Mouse (Mus musculus) heart, adult 11 months (tissue): Measurements from ENCODE around the gene 9630041A04Rik.

Experiments used
- DNase-seq: peaks from one replicate; pipeline ENCODE4 v3.0.0; 2022

Gene 9630041A04Rik

DNA sequence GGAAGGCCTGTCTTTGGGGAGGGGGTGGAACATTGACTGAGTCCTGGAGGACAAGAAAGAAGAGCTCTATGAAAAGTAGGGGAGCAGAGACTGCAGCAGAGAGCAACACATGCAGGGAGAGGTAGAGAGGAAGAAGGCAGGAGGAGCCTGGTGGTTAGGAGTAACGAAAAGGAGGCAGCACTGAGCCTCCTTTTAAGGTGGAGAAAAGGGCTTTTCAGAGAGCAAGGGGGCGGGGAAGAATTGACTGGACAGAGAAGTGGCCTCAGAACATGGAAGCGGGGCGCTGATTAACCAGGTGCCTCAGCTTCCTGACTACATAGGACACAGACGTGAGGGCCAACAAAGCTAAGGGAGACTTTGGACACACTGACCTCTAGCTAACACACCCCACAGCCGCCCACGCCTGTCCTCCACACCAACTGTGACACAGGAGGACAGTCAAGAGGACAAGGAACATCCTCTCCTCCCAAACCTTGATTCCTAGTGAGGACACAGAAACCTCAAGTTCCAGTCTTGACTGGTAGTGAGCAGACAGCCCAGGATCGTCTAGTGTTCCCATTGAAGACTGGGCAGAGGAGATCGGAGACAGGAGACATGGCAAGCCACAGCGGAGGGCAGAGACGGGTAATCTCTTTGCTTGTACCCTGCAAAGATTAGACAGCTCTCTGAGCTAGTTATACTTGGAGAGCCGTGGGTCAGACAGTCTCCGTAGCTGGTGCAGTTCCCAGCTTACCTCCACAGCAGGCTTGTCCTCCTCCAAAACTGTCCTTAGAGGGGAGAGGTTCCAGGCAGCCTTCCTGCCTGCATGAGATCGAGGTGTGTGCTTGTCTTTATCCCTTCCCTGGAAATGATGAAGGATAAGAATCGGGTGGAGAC, at the start of gene 9630041A04Rik:
Gene 9630041A04Rik (plus strand): TSS at position 246 of the 876 bp plus-strand sequence.
- peak; percentile 76 for DNase-seq

DNA sequence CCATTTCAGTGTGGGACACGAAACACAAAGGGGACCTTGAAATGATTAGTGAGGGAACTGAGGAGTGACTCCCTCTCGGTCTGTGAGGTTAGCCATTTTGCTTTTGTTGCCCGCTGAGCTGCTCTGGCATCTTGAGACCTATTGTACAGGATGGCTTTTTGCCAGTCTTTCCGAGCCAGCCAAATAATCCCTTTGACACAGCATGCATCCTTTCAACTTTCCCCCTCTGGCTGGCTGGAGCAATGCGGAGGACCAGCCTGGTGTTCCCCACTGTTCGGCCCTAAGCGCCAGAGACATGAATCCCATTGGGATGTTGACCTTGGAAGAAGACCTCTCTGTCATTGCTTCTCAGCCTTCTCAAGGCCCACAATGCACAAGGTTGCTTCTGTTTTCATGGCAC, 37.7 kb upstream of the 9630041A04Rik start:
- DNase-seq, result no peak

DNA sequence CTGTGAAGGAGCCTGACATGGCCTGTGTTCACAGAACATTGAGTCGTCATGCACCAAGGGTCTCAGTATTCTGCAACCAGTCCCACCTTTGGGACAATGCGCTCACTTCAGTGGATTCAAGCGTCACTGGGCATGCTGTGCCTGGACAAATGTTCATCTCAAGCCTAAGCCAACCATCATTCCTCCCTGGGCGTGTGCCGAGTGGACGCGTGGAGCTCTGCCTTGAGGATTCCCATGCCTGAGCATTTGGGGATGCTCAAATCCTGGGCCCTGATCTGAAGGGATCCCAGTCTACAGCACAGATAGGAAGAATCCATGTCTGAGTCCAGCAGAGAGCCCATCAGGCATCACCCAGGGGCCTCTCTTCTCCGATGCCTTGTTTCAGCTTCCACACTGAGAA, 36.0 kb upstream of the 9630041A04Rik start:
- DNase-seq, result peak; percentile 64

DNA sequence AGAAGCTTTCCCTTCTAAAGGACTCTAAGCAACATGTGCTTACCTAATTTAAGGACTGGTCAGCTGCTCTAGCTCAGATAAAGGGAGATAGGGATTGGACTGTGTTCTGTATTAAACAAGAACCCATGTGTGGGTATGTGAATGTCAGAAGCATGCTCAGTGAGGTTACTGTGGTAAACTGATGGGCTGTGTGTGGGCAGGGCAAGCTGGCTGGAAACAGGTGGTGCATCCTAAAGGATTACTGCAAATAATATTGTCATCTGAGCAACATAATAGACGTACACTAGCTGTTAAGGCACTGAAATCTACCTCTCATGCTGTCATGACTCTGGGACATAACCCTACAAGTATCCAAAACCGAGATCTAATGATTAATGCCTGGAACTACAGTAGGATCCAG, 28.0 kb upstream of the 9630041A04Rik start:
- DNase-seq, result peak; percentile 42

DNA sequence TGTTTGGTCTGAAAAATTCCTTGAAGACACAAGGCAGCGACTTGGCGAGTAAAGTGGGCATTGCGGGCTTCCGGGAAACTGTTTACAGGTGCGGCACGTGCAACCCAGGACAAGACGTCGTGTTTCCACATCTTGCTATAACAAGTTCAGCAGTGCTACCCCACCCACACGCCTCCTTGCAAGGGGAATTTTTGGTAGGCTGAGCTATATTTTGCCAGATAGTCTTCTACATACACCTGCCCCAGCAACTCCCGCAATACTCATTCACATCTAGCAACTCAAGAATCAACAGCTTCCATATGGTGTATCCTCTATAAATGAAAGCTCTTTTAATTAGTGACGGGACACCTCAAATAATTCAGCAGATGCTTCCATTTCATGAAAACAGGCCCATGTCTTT, 20.5 kb upstream of the 9630041A04Rik start:
- peak; percentile 82 for DNase-seq

DNA sequence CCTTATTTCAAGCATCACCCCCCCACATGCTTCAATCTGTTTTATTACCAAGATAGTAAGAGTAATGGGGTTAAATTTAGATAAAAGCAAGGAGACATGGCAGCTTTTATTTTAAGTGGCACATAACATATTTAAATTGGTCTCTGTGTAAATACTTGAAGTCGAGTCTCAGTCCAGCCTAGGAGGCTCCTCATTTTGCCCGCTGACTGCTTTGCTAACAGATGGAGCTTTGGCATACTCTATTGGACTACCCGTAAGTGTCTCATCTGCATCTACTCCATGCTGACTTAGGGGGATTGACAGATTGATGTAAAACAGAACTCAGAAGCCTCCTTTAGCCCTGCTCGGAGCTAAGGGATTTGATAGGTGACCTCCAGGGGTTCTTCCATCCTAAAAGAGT, 17.7 kb upstream of the 9630041A04Rik start:
- DNase-seq, result peak; percentile 52

DNA sequence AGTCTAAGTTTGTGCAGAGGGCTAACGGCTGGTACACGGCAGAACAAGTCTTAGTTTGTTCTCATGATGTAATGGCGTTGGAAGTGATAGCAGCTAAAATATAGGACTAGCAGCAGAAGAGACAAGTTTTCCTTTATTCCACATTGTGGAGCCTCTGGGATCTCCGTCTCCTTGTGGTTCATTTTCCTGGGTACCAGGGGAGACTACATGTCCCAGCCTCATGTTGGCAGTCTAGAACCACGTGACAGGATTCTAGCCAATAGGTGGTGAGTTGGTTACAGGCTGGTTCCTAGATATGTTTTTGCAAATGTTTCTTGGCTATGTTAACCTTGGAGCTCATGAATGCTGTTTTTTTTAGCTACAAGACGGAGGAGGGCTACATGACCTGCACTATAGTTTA, 15.9 kb upstream of the 9630041A04Rik start:
- DNase-seq, result peak; percentile 70

DNA sequence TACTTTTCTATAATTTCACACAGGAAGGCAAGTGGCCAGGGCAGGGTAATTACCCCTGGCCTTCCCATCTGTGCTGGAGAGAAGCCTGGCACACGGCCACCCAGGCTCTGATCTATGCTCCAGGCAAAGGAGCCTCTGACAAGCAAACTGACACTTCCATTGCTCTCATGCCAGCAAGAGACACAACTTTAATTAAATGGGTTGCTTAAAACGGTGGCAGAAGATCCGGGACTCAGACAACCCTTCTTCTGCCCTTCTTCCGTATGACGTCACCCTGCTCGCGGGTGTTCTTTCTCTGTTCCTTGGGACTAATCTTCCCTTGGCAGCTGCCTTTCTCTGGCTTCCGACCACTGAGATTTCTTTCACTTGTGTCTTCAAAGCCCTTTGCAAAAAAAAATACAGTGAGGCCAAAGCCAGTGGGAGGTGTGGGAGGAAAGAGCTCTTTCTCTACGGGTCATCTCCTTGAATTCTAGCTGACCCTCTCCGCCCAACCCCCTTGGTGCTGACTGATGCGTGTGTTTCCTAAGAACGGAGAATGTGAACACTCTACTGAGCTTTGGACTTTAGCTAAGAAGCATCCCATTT, 932 bp downstream of the 9630041A04Rik start:
- DNase-seq, result peak; percentile 94

DNA sequence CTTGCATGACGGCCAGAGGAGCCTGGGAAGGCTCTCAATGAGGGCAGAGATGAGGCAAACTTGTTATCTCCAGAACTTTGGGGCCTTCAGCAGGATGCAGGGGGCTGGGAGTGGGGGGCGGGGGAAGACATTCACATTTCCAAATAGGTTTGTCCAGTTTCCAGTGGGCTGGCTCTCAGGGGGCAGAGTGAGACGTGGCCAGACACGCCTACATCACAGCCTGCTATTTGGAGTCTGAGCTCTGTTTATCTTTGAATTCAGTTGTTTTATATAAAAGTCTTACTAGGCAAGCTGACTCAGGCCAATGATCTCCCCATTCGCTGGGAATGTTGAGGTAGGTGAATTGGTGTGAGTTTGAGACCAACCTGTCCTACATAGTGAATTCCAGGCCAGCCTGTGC, 1.5 kb downstream of the 9630041A04Rik start:
- peak; percentile 85 for DNase-seq

DNA sequence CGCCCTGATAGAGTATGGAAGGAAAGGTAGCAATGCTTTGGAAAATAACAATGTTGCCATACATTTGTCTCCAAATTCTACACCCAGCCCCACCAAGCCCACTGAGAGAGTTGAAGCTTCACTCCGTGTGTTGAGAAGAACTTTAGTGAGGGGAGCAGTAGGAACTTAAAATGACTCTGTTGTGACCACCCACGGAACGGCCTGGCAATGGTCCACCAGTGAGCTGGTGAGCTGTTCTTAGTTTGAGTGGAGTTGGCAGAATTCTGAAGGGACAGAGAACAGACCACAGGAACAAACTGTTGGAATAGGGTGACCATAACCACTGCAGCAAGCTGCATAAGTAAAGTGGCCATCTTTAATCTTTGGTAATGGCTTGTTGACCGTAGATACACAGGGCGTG, 7.0 kb downstream of the 9630041A04Rik start:
- peak; percentile 70 for DNase-seq

DNA sequence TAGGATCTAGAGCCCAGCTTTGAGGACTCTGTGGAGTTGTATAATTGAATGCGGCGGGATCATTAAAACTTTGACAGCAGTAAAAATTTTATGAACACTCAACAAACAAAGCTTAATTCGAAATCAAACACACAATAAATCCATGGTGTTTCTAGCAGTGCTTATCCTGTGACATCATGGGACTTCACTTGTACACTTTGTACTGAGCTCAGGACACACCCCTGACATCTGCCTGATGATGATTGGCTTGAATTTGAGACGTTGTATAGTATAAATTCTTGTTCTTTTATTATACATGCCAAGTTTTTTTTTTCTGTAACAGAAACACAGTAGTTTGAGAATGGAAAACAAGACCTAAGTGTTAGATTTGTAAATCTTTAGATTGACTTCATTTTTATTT, 8.4 kb downstream of the 9630041A04Rik start:
- peak; percentile 11 for DNase-seq

DNA sequence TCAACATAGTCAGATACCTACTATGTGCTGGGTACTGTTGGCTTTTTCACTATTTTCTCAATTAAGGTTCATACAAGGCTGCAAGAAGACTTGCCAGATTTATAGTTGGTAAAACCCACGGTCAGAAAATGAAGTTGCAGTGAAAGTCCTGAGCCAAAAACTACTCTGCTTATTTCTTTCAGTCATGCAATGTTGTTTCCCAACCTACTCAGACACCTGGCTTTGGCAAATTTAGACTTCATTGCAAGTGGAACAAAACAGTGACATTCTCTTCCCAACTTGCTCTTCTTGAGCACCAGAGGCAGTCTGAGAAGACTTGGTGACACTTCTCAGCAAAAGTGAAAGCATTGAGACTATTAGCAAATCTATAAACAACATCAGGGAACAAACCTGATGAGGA, 13.7 kb downstream of the 9630041A04Rik start:
- DNase-seq, result no peak

DNA sequence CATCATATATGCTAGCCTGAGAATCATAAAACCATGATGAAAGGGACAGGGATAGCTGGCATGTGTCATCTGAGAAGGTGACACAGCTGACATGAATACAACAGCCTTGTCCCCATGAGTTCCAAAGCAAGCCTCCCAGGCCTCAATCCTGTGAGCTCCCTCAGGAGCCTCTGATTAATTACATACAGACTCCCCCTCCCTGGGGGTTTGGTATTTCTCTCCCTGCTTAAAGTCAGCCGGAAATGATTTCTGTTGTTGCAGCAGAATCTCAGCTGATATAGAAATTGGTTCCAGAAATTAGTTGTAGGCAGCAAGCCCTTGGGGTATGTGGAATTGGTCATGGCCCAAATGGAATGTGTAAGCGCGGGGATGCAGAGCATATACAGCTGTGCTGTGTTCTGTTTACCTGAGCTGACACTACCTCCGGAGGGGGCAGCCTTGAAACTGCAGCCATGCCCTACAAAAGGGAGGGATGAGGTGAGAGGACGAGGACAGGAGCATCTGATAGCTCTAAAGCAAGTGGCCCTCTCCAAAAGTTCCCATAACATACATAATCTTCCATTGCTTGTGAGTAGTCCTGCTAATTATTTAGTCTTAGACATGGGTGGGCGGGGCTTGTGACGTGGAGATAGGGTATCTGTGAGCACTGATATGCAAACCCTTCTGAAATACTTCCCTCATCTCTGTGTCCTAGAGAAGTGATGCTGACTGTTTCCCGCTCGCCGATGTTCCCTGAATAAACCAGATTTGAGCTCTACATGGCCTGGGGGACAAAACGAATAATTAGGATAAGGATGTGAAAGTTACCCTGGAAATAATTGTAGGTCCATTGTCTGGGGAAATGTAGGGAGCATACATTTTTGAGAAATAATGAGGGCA, 15.7 kb downstream of the 9630041A04Rik start:
- no peak for DNase-seq

DNA sequence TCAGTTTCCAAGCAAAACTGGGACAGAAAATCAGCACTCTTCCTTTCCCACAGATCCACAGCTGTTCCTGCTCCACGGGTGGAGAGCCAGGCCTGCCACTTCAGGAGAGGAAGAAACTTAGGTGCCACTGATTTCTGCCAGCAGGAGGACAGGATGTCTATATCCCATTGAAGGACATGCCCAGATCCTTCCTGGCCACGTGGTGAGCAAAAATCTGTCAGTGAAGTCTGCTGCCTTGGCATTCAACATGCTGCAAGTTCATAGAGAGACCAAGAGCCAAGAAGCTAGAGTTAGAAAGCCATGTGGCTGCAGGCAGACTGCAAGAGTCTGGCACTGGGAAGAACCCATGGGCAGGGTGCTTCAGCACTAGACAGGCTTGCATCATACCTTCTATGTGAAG, 21.7 kb downstream of the 9630041A04Rik start:
- no peak for DNase-seq

DNA sequence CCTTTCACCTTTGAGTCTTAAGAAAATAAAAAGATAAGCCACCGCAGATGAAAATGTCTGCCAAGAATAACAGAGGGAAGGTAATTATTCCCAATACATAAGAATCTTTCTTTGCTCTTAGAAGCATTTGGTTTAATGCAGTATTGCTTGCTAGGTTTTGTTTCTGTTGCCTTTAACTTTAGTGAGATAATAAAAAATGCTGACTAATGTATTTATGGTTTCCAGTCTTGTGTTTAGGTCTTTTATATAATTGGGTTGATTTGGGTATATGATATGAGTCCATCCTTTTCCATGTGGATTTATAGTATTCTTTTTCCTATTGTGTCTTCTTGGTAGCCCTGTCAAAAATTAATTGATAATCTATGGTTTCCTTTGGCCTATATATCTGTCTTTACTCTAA, 36.2 kb downstream of the 9630041A04Rik start:
- DNase-seq, result no peak

DNA sequence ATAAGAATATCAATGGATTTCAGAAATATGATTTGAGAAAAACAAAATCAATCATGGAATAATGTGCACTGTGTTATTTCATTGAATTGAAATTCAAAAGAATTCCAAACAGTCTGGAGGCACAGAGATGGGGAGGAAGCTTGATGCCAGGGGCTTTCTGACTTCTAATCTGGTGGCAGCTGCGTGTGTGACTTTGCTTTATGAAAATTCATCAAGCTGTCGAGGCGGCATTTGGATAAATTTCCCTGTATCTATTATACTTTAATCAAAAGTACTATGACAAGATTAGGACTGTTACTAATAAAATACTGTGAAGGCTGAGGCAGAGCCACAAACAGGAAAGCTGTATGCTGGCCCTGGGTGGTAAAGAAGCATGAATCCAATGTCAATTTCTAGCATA, 41.8 kb downstream of the 9630041A04Rik start:
- peak; percentile 28 for DNase-seq

DNA sequence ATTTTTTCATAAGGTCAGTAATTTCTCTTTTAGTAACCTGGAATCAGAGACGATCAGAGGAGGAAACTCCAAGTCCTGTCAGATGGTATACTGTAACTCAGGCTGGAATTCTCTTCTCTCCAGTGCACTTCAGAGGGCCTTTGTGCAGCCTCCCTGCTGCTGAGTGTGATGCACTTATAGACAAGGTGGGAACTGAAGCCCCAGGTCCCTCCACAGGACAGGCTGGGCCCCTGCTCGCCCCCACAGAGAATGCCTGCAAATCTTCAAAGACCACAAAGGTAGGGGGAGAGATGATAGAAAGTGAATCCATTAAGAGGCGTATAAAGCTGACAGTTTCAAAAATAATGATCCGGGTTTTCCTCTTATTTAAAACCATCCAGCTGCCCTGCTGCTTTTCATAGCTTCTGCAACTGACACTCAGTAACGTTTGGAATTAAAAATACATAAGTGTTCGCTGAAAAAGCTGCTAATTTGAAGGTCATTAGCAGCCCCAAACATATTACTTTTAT, 46.2 kb downstream of the 9630041A04Rik start:
- no peak for DNase-seq

DNA sequence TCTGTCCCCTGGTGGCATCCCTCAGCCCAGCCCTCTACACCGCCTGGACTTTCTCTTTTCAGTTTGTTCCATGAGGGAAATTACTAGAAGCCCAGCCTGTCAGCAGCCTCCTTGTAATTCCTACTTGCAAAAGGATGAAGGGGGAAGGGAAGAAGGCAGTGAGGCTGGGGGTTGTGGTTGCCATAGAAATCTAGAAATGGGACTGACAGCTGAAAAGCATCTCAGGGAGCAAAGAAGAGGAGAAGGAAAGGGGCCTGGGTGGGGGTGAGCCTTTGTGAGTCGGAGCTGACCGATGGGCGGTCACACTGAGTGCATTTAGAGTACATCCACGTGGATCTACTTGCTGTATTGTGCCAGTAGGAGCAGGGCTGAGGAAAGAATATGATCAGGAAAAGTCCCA, 47.2 kb downstream of the 9630041A04Rik start:
- peak; percentile 69 for DNase-seq

DNA sequence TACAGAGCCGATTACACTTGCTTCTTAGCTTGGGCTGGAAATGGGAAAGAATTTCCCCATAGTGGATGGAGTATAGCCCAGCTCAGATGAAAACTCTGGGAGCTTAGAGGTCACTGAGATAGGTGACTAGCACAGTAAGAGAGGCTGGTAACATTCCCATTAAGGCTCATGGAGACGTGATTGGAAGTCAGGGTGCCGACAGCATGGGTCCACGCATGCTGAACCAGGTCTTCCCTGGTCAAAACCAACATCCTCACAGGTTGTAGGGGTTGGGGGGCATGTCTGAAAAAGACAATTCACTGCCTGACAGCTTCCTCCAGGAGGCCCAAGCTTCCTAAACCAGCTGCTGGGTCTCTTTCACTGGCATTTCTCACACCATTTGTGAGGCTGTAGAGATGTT, 47.9 kb downstream of the 9630041A04Rik start:
- DNase-seq, result peak; percentile 52

DNA sequence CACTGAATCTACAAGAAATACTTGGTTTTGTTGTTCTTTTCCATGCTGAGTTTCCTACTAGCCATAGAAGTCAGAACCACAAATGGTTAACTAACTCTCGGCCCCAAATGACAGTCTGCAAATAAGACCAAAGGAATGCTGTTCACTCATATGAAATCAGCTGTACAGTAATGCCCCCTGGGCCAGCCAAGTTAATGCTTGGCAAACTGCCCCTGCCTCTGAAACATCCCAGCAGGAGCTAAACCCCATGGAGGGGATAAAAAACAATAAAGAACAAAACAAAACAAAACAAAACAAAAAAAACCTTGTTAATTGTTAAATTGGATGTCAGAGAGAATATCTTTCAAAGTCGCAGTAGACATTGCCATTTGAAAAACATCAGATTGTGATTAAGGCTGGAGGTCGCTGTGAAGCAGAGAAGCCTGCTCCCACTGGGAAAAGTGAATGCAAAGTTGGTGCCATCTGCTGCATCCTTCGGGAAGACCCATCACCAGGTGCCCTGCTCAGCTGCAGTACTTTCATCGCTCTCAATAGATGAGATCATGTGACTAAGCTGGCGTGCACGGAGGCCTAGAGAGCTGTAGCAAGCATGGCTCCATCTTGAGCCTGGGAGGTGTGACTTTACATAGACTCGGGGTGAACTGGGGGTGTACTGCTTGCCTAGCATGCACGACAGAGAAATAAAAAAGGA, 49.7 kb downstream of the 9630041A04Rik start:
- peak; percentile 54 for DNase-seq

DNA sequence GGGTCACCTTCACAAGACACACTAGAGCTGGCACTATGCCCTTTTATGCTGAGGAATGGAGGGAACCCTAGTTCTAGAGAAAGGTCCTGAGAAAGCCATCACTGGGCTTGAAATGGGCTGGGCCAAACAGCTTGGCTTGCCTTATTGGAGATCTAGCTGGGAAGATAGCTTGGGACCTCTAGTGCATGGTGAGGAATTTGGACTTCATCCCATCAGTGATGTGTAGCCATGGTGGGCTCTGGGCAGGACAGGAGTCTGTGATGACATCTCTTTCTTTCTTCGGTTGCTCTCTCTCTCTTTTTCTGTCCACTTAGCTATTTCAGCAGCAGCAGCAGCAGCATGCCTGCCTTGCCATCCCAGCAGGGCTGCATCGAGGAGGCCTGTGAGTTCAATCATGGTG, 53.4 kb downstream of the 9630041A04Rik start:
- DNase-seq, result peak; percentile 41

DNA sequence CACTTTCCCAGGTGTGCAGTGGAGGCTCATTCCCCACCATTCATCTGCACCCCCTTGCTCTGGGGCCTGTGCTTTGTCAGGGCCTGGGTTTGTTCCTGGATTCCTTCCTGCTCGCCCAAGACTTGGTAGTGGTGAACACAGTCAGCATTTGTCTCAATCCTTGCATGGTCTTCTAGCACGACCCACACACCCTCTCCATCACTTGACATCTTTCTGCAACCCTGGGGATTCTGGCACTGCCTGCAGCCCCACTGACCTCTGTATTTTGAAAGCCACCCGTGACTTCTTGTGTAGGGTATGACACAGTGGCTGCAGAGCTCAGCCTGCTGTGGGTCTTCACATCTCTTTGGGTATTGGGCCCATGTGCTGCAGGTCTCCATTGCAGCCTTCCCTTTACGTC, 57.1 kb downstream of the 9630041A04Rik start:
- peak; percentile 51 for DNase-seq

DNA sequence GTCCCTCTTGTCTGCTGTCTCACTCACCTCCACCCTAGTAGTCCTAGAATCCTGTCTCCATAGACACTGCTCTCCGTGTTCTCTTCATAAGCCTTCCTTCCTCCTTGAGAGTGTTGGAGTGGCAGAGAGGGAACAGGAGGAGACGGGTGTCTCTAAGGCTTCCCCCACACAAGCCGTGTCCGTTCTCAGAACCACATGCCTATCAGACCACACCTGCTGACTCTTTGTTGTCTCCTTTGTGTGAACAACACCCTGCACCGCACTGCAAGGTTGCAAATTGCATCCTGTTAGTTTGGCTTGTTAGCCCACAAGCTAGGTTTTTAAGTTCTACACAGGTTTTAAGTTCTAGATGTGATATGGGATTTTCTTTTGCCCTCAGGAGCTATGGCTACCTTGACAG, 57.7 kb downstream of the 9630041A04Rik start:
- DNase-seq, result peak; percentile 66
